Comparison of ENCODE assay signal across 14 mouse cellular contexts in the genomic region with DNA sequence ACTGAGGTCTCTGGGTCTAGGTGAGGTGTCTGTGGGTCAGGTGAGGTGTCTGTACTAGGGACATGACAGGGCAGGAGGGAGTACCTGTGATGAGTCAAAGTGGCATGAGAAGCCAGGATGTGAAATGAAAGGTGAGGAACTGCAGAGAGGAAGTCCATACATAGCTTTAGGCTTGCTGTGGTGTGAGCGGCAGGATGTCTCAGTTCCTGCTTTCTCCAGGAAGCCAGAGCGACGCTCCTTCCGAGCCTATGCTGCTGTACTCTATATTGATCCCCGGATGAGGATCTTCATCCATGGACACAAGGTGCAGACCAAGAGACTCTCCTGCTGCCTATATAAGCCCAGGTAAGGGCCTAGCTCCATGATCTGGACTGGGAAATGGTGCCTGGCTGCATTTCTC.
"Had no signal": no experiment of that assay in that cellular context is flagged by ENCODE, and none has a peak within 500 bp of the region (broad histone marks: within the 10 kb centered on the region; RNA-seq: fewer than 3 reads in every experiment).

No protein-coding gene starts in this region.

- H3K27me3 ChIP-seq: kidney, embryonic 15.5 days; liver, embryonic 13.5 days; megakaryocyte, embryonic 14.5 days; midbrain, embryonic 12.5 days; neural tube, embryonic 12.5 days; stomach, embryonic 15.5 days had no signal

- H3K27ac ChIP-seq: kidney, embryonic 15.5 days; left cerebral cortex, adult 2 months; limb, embryonic 10.5 days; liver, embryonic 13.5 days; midbrain, embryonic 12.5 days; neural tube, embryonic 12.5 days; stomach, embryonic 15.5 days had no signal

- H3K9me3 ChIP-seq: kidney, embryonic 15.5 days; limb, embryonic 10.5 days; liver, embryonic 13.5 days; megakaryocyte, embryonic 14.5 days; midbrain, embryonic 12.5 days; neural tube, embryonic 12.5 days; stomach, embryonic 15.5 days had no signal

- DNase-seq: liver, embryonic 13.5 days; liver, postnatal 0 days; retina, postnatal 1 day; right cerebral cortex, postnatal 4 days; spleen, adult 18-20 months; thymus, adult 2 months; thymus, postnatal 25 days had no signal

- ATAC-seq: liver, postnatal 0 days had no signal

- H3K4me1 ChIP-seq: kidney, embryonic 15.5 days; limb, embryonic 10.5 days; liver, embryonic 13.5 days; megakaryocyte, embryonic 14.5 days; midbrain, embryonic 12.5 days; stomach, embryonic 15.5 days had no signal

- H3K4me3 ChIP-seq: kidney, embryonic 15.5 days; left cerebral cortex, adult 2 months; limb, embryonic 10.5 days; liver, embryonic 13.5 days; megakaryocyte, embryonic 14.5 days; midbrain, embryonic 12.5 days; neural tube, embryonic 12.5 days; stomach, embryonic 15.5 days had no signal

- H3K9ac ChIP-seq: kidney, embryonic 15.5 days; liver, embryonic 13.5 days; liver, postnatal 0 days; midbrain, embryonic 12.5 days; neural tube, embryonic 12.5 days; stomach, embryonic 15.5 days had no signal

- H3K4me2 ChIP-seq: kidney, embryonic 15.5 days; liver, embryonic 13.5 days; midbrain, embryonic 12.5 days; neural tube, embryonic 12.5 days; stomach, embryonic 15.5 days had no signal
